Mouse (Mus musculus): ENCODE measurements around the gene Cnbp.

- TF ChIP-seq POLR2A (IDR thresholded peaks at IDR 0.05; ENCODE audit: low read depth, low read length) (no peak), CTCF (IDR thresholded peaks at IDR 0.05; ENCODE audit: extremely low read depth, insufficient read depth, insufficient read length, insufficient replicate concordance) (no peak)
Observed at GRCm38 (mm10) chr6:87898028-87898427, 47.1 kb upstream of the Cnbp start.

Data from spleen, adult 2 months (tissue).